Mouse (Mus musculus): ENCODE data around the gene Atg9a.

Gene Atg9a

GRCm38 (mm10) chr1:75191622-75192402 is at the start of gene Atg9a, which contains the start of gene Ankzf1:
TSS of gene Atg9a (minus strand) at chr1:75192196.
TSS of gene Ankzf1 (plus strand) at chr1:75192151.
- under 1% methylated on average over 52 of the region's 56 CpGs for WGBS

GRCm38 (mm10) chr1:75239591-75239990 is 47.6 kb upstream of the Atg9a start:
- WGBS, result 52% methylated on average over 10 of the region's 10 CpGs

- WGBS, result under 1% methylated on average over 64 of the region's 64 CpGs
Measured at GRCm38 (mm10) chr1:75236117-75237050, 44.4 kb upstream of the Atg9a start, which contains the start of gene Dnajb2. TSS of gene Dnajb2 (plus strand) at chr1:75236406.

GRCm38 (mm10) chr1:75234606-75235005 is 42.6 kb upstream of the Atg9a start:
- 1% methylated on average over 8 of the region's 8 CpGs for WGBS

- 70% methylated on average over 4 of the region's 4 CpGs for WGBS
Measured at GRCm38 (mm10) chr1:75232489-75232888, 40.5 kb upstream of the Atg9a start.

GRCm38 (mm10) chr1:75231664-75232152 is 39.7 kb upstream of the Atg9a start, which contains the start of gene A630095N17Rik:
TSS of gene A630095N17Rik (minus strand) at chr1:75232102.
- 74% methylated on average over 5 of the region's 5 CpGs for WGBS

GRCm38 (mm10) chr1:75231224-75231623 is 39.2 kb upstream of the Atg9a start:
- 58% methylated on average over 4 of the region's 4 CpGs for WGBS

- 61% methylated on average over 7 of the region's 7 CpGs for WGBS
Measured at GRCm38 (mm10) chr1:75230335-75230994, 38.5 kb upstream of the Atg9a start.

GRCm38 (mm10) chr1:75229158-75229557 is 37.2 kb upstream of the Atg9a start:
- 63% methylated on average over 4 of the region's 4 CpGs for WGBS

- WGBS, result 64% methylated on average over 1 of the region's 1 CpGs
Measured at GRCm38 (mm10) chr1:75227653-75228052, 35.7 kb upstream of the Atg9a start.

GRCm38 (mm10) chr1:75226138-75226537 is 34.1 kb upstream of the Atg9a start:
- WGBS, result 45% methylated on average over 2 of the region's 2 CpGs

- 40% methylated on average over 3 of the region's 3 CpGs for WGBS
Measured at GRCm38 (mm10) chr1:75225473-75225872, 33.5 kb upstream of the Atg9a start.

- WGBS, result 65% methylated on average over 6 of the region's 6 CpGs
Measured at GRCm38 (mm10) chr1:75223532-75223931, 31.5 kb upstream of the Atg9a start.

GRCm38 (mm10) chr1:75222926-75223325 is 30.9 kb upstream of the Atg9a start:
- 82% methylated on average over 6 of the region's 6 CpGs for WGBS

- WGBS, result 82% methylated on average over 3 of the region's 3 CpGs
Measured at GRCm38 (mm10) chr1:75221538-75221937, 29.5 kb upstream of the Atg9a start.

GRCm38 (mm10) chr1:75219531-75219930 is 27.5 kb upstream of the Atg9a start, which contains the start of gene Tuba4a:
TSS of gene Tuba4a (minus strand) at chr1:75219865.
- WGBS, result 1% methylated on average over 34 of the region's 34 CpGs

GRCm38 (mm10) chr1:75219078-75219477 is 27.1 kb upstream of the Atg9a start:
- under 1% methylated on average over 24 of the region's 24 CpGs for WGBS

- 2% methylated on average over 38 of the region's 38 CpGs for WGBS
Measured at GRCm38 (mm10) chr1:75218227-75219001, 26.4 kb upstream of the Atg9a start.

- WGBS, result 5% methylated on average over 6 of the region's 6 CpGs
Measured at GRCm38 (mm10) chr1:75217893-75218226, 25.9 kb upstream of the Atg9a start.

- 51% methylated on average over 13 of the region's 13 CpGs for WGBS
Measured at GRCm38 (mm10) chr1:75216797-75217585, 25.0 kb upstream of the Atg9a start.

All from cerebral cortex, adult 2 months (tissue).